ENCODE assay signal across 7 mouse cellular contexts in genomic region chr9:123259896-123260610, GRCm38 (mm10). TPM values are rescaled to one million over a fixed set of nuclear protein-coding genes. Genes with fewer than 3 reads are reported as not detected.
DNase-seq lines count a peak whose midpoint lies in the region; ATAC-seq and TF ChIP-seq lines count a peak whose summit lies in the region.

No protein-coding gene starts in this region.

- H3K9me3 ChIP-seq in G1E (replicated peaks), result peaks cover 14% of the 10 kb centered on the region
- no peaks in the 10 kb centered on the region for H3K9me3 ChIP-seq in heart, embryonic 14.5 days (ENCODE audit: control insufficient read depth, low read length)
- H3K9me3 ChIP-seq in lung, postnatal 0 days (ENCODE audit: low read length), result no peaks in the 10 kb centered on the region

- no peaks in the 10 kb centered on the region for H3K36me3 ChIP-seq in G1E (replicated peaks)
- H3K36me3 ChIP-seq in heart, embryonic 14.5 days (ENCODE audit: control insufficient read depth, insufficient read depth, low read length), result no peaks in the 10 kb centered on the region
- H3K36me3 ChIP-seq in lung, postnatal 0 days (ENCODE audit: insufficient read depth, low read length), result no peaks in the 10 kb centered on the region

- peak; percentile 61 for DNase-seq in CD4-positive helper T cell, adult 2 months (ENCODE audit: low read depth, low spot score)
- no peak for DNase-seq in G1E (ENCODE audit: low spot score)
- DNase-seq in embryo, embryonic 11.5 days (ENCODE audit: low read depth, low spot score), result peak; percentile 73
- peak; percentile 17 to 67 for DNase-seq in layer of hippocampus, postnatal 25 days (ENCODE audit: extremely low spot score in 1 of 2, low spot score in 1 of 2)
- DNase-seq in lung, postnatal 0 days (ENCODE audit: low spot score), result peak; percentile 88
- peak; percentile 75 for DNase-seq in right cerebral cortex, postnatal 25 days

- no peak overlapping the region; a peak in 1 of 4 replicates for H3K27ac ChIP-seq in heart, embryonic 14.5 days (replicated peaks in 1 of 2; ENCODE audit: control insufficient read depth in 1 of 2, insufficient read depth in 1 of 2, low read depth in 2 of 2, low read length in 2 of 2)
- peak overlapping the region; percentile 26; the same call in 1 of the 2 replicates for H3K27ac ChIP-seq in lung, postnatal 0 days (ENCODE audit: low read length)

- under 1% methylated on average over 88 of the region's 92 CpGs for WGBS in heart, embryonic 14.5 days
- under 1% methylated on average over 68 of the region's 92 CpGs for WGBS in lung, postnatal 0 days

- H3K4me1 ChIP-seq in G1E (ENCODE audit: insufficient read depth, low read depth, low read length), result peaks cover 9% of the 10 kb centered on the region
- H3K4me1 ChIP-seq in heart, embryonic 14.5 days (ENCODE audit: control insufficient read depth in 2 of 2, insufficient read depth in 2 of 2, low read length in 2 of 2), result peaks cover 0 to 11% of the 10 kb centered on the region in 2 experiments; a peak in 2 of 4 replicates
- 0 out of 2 replicates have a peak, but pooled peaks cover 3% of the 10 kb centered on the region for H3K4me1 ChIP-seq in lung, postnatal 0 days (ENCODE audit: insufficient read depth, low read depth, low read length)

- peaks cover 35% of the 10 kb centered on the region for H3K27me3 ChIP-seq in G1E (ENCODE audit: insufficient read depth, low read length)
- peaks cover 30% of the 10 kb centered on the region for H3K27me3 ChIP-seq in heart, embryonic 14.5 days (ENCODE audit: control insufficient read depth, insufficient read depth, low read length)
- no peaks in the 10 kb centered on the region for H3K27me3 ChIP-seq in lung, postnatal 0 days (replicated peaks; ENCODE audit: insufficient read depth, low read length)

- H3K4me2 ChIP-seq in heart, embryonic 14.5 days (ENCODE audit: low read length), result peak overlapping the region; percentile 98
- H3K4me2 ChIP-seq in lung, postnatal 0 days (replicated peaks; ENCODE audit: low read depth, low read length), result peak overlapping the region; percentile 98

- no peak for ATAC-seq in G1E (ENCODE audit: extremely low read depth, insufficient number of reproducible peaks, low FRiP score, poor library complexity, severe bottlenecking)
- ATAC-seq in heart, embryonic 14.5 days (ENCODE audit: insufficient number of reproducible peaks, insufficient read depth, low FRiP score, low read depth), result peak; percentile 73
- ATAC-seq in lung, postnatal 0 days, result peak; percentile 87

- no peak for TF ChIP-seq EP300 in lung, postnatal 0 days (IDR thresholded peaks at IDR 0.05)

- no peak for TF ChIP-seq CTCF in G1E (IDR thresholded peaks at IDR 0.05; ENCODE audit: low read depth, low read length)
- TF ChIP-seq CTCF in lung, postnatal 0 days (IDR thresholded peaks at IDR 0.05), result no peak

- H3K4me3 ChIP-seq in G1E (ENCODE audit: low read depth, low read length), result peak overlapping the region; percentile 68
- H3K4me3 ChIP-seq in heart, embryonic 14.5 days (ENCODE audit: control insufficient read depth in 1 of 2, insufficient read depth in 1 of 2, low read depth in 1 of 2, low read length in 2 of 2), result peak overlapping the region; percentile 62 to 72
- peak overlapping the region; percentile 64 for H3K4me3 ChIP-seq in lung, postnatal 0 days (ENCODE audit: low read depth, low read length)

- peak overlapping the region; percentile 67 for H3K9ac ChIP-seq in heart, embryonic 14.5 days (ENCODE audit: low read length)
- peak overlapping the region; percentile 32; the same call in 1 of the 2 replicates for H3K9ac ChIP-seq in lung, postnatal 0 days (replicated peaks; ENCODE audit: low read depth)

RNA-seq across cellular contexts. Expression of gene Tmem158, which starts 0.5 kb away (rescaled TPM):
- total RNA-seq in G1E (2014; fragmentation: Nextera tagmentation) (not detected in 2 replicates), G1E (2017) (not detected in 2 replicates)
- polyA plus RNA-seq in G1E (2012), result not detected in 2 replicates
- polyA plus RNA-seq in heart, embryonic 14.5 days (2014; fragmentation: Nextera tagmentation; extraction: Ambion mirVana), result 6.6 and 7.2 TPM in 2 replicates
- 10 to 100 TPM; 42.0 to 45.1 TPM for total RNA-seq in layer of hippocampus, postnatal 25 days (2021)
- 16.0 and 17.5 TPM in 2 replicates for polyA plus RNA-seq in lung, postnatal 0 days (2015; fragmentation: Nextera tagmentation; extraction: Ambion mirVana)

RNA-seq across cellular contexts. Expression of gene Cdcp1, which starts 44.2 kb away (rescaled TPM):
- total RNA-seq in G1E (2014; fragmentation: Nextera tagmentation), result not detected in 2 replicates
- 0.06 and 0.11 TPM in 2 replicates for total RNA-seq in G1E (2017)
- polyA plus RNA-seq in G1E (2012), result not detected in 2 replicates
- 0.14 TPM in 1 of 2 replicates, not detected in the other for polyA plus RNA-seq in heart, embryonic 14.5 days (2014; fragmentation: Nextera tagmentation; extraction: Ambion mirVana)
- not detected for total RNA-seq in layer of hippocampus, postnatal 25 days (2021)
- polyA plus RNA-seq in lung, postnatal 0 days (2015; fragmentation: Nextera tagmentation; extraction: Ambion mirVana), result 9.8 and 10.9 TPM in 2 replicates
